Mouse (Mus musculus) kidney, adult 11 months (tissue): ENCODE results near the gene Six3.

Source experiments
- DNase-seq: peaks from one replicate; pipeline ENCODE4 v3.0.0; 2022

Gene Six3

GRCm38 (mm10) chr17:85613266-85613860 is at the start of gene Six3:
Gene Six3, plus strand, starts transcription at chr17:85613608.
- no peak for DNase-seq

- DNase-seq = no peak
These were observed 49.3 kb upstream of the Six3 start for GRCm38 (mm10) chr17:85564107-85564506.

- DNase-seq = no peak
These were observed 39.4 kb upstream of the Six3 start for GRCm38 (mm10) chr17:85574023-85574422.

GRCm38 (mm10) chr17:85578290-85578689 is 35.1 kb upstream of the Six3 start:
- no peak for DNase-seq

GRCm38 (mm10) chr17:85579350-85579749 is 34.1 kb upstream of the Six3 start:
- no peak for DNase-seq

- no peak for DNase-seq
These were observed 33.2 kb upstream of the Six3 start for GRCm38 (mm10) chr17:85580221-85580620.

GRCm38 (mm10) chr17:85584170-85584569 is 29.2 kb upstream of the Six3 start:
- DNase-seq = no peak

- DNase-seq = no peak
These were observed 28.8 kb upstream of the Six3 start for GRCm38 (mm10) chr17:85584573-85584972.

- no peak for DNase-seq
These were observed 27.6 kb upstream of the Six3 start for GRCm38 (mm10) chr17:85585779-85586178.

- DNase-seq = no peak
These were observed 21.4 kb upstream of the Six3 start for GRCm38 (mm10) chr17:85591976-85592375.

- no peak for DNase-seq
These were observed 17.6 kb upstream of the Six3 start for GRCm38 (mm10) chr17:85595853-85596252.

GRCm38 (mm10) chr17:85596341-85596890 is 17.0 kb upstream of the Six3 start:
- DNase-seq = no peak

GRCm38 (mm10) chr17:85599520-85599919 is 13.9 kb upstream of the Six3 start:
- no peak for DNase-seq

GRCm38 (mm10) chr17:85606463-85606862 is 6.9 kb upstream of the Six3 start:
- DNase-seq = no peak

GRCm38 (mm10) chr17:85607556-85608365 is 5.6 kb upstream of the Six3 start:
- DNase-seq = no peak

- no peak for DNase-seq
These were observed 4.9 kb upstream of the Six3 start for GRCm38 (mm10) chr17:85608366-85609093.

- DNase-seq = no peak
These were observed 4.3 kb upstream of the Six3 start for GRCm38 (mm10) chr17:85609094-85609425.

- DNase-seq = no peak
These were observed 3.6 kb upstream of the Six3 start for GRCm38 (mm10) chr17:85609621-85610392.

GRCm38 (mm10) chr17:85610393-85611115 is 2.9 kb upstream of the Six3 start:
- DNase-seq = no peak

- DNase-seq = no peak
These were observed 1.6 kb upstream of the Six3 start for GRCm38 (mm10) chr17:85611521-85612515.
